Mouse (Mus musculus) midbrain, postnatal 0 days (tissue): ENCODE results near the gene Lpin1. TPM values are rescaled to one million over a fixed set of nuclear protein-coding genes. Genes with fewer than 3 reads are reported as not detected.

Experiments used
- ATAC-seq: fragments of 200-750 bp; cut with Nextera tagmentation; 2 replicates; pipeline ENCODE4 v1.8.0; 2017; ENCODE audit warnings: moderate number of reproducible peaks, mild to moderate bottlenecking, moderate TSS enrichment, moderate library complexity; ENCODE audit not compliant: low FRiP score
- DNase-seq: peaks from one replicate; pipeline ENCODE4 v3.0.0-alpha.2; 2015; ENCODE audit warnings: low spot score
- H3K27ac ChIP-seq: fragments of 300-500 bp; sonication (generic); 2 replicates; pipeline ENCODE4 v1.5.1; 2014; ENCODE audit warnings: low read depth, mild to moderate bottlenecking, low read length, mixed read lengths
- H3K27me3 ChIP-seq: fragments of 300-500 bp; sonication (generic); 2 replicates; pipeline ENCODE4 v1.6.1; 2014; ENCODE audit warnings: low read length, control low read depth, mixed read lengths; ENCODE audit not compliant: insufficient read depth
- H3K36me3 ChIP-seq: fragments of 300-500 bp; sonication (generic); 2 replicates; pipeline ENCODE4 v1.6.1; 2014; ENCODE audit warnings: low read length, control low read depth, mixed read lengths; ENCODE audit not compliant: insufficient read depth
- H3K4me1 ChIP-seq: fragments of 300-500 bp; sonication (generic); 2 replicates; pipeline ENCODE4 v1.6.1; 2014; ENCODE audit warnings: mild to moderate bottlenecking, control low read depth, antibody characterized with exemption, low read length, mixed read lengths; ENCODE audit not compliant: insufficient read depth
- H3K4me2 ChIP-seq: fragments of 300-500 bp; sonication (generic); 2 replicates; pipeline ENCODE4 v1.6.1; 2014; ENCODE audit warnings: low read depth, mild to moderate bottlenecking, low read length, mixed read lengths; ENCODE audit not compliant: poor library complexity, severe bottlenecking
- H3K4me3 ChIP-seq: fragments of 300-500 bp; sonication (generic); 2 replicates; pipeline ENCODE4 v1.5.1; 2014; ENCODE audit warnings: low read depth, mild to moderate bottlenecking, low read length, moderate library complexity
- H3K9ac ChIP-seq: fragments of 300-500 bp; sonication (generic); replicated peaks from 2 replicates; pipeline ENCODE4 v1.6.1; 2014; ENCODE audit warnings: mild to moderate bottlenecking, low read length, moderate library complexity, mixed read lengths; ENCODE audit not compliant: poor library complexity, severe bottlenecking
- H3K9me3 ChIP-seq: fragments of 300-500 bp; sonication (generic); 2 replicates; pipeline ENCODE4 v1.6.1; 2016; ENCODE audit warnings: low read length, control low read depth
- CTCF ChIP-seq: IDR thresholded peaks from 2 replicates; pipeline ENCODE4 v1.5.1; 2016; ENCODE audit warnings: antibody characterized with exemption, mild to moderate bottlenecking
- WGBS: fragments of 180-500 bp; shearing (Covaris S2); extraction: QIAGEN DNeasy Blood & Tissue Kit; methylation state at CpG from one replicate; pipeline ENCODE4 v1.1.7; 2014; 5-methylcytosine and 5-hydroxymethylcytosine counted together
- polyA plus RNA-seq: library from polyadenylated mRNA; unstranded; fragments of >200 nt; fragmentation: Nextera tagmentation; extraction: Ambion mirVana; gene quantifications from 2 replicates; pipeline ENCODE4 v1.2.1, GENCODE M21; 2015
- total RNA-seq: library from RNA; depleted of rRNA; stranded (reverse); fragments of >200 nt; gene quantifications from 2 replicates; pipeline ENCODE4 v1.2.3, GENCODE M21; 2014

Gene Lpin1
- total and polyA plus RNA-seq, 2 experiments from 2014 or later, result 11.6 to 21.6 TPM

- WGBS, result 62% methylated on average over 12 of the region's 12 CpGs
Observed at GRCm38 (mm10) chr12:16550983-16551454, 59.7 kb downstream of the Lpin1 start.

GRCm38 (mm10) chr12:16548824-16549375, 61.9 kb downstream of the Lpin1 start:
- Histone ChIP-seq H3K27me3 (no peaks in the 10 kb centered on the region), H3K27ac (no peak overlapping the region), H3K4me3 (no peak overlapping the region), H3K9ac (no peak overlapping the region), H3K4me1 (no peaks in the 10 kb centered on the region), H3K36me3 (peaks cover 61% of the 10 kb centered on the region), H3K9me3 (no peaks in the 10 kb centered on the region), H3K4me2 (no peak overlapping the region)
- ATAC-seq, result no peak
- TF ChIP-seq CTCF, result no peak
- peak; percentile 40 for DNase-seq
- WGBS, result 64% methylated on average over 12 of the region's 12 CpGs

More at GRCm38 (mm10) chr12:16550983-16551454, 59.7 kb downstream of the Lpin1 start:
- no peak for TF ChIP-seq CTCF
- peak; percentile 55 for DNase-seq
- Histone ChIP-seq H3K4me3 (no peak overlapping the region), H3K9ac (no peak overlapping the region), H3K27me3 (no peaks in the 10 kb centered on the region), H3K4me2 (no peak overlapping the region), H3K27ac (0 out of 2 replicates have a peak overlapping the region, but pooled peaks have one; percentile 4), H3K9me3 (no peaks in the 10 kb centered on the region), H3K4me1 (no peaks in the 10 kb centered on the region), H3K36me3 (peaks cover 47% of the 10 kb centered on the region)
- ATAC-seq, result peak; percentile 67

DNA sequence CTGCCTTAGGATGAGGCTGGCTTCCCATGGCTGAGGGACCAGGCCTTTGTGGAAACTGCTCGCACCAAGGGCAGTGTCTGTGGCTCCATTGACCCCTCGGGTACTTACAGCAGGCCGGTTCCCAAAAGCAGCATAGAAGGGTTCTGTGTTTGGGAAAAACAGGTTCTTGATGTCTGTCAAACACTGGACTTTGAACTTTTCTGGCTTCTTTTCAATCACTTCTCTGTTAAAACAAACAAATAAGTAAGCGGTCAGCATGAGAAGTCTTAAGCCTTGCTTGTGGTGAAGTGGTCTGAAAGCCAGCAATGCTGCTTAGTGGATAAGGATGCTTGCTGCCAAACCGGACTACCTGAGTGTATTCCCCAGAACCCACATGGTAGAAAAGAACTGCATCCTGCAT, 69.2 kb downstream of the Lpin1 start:
- Histone ChIP-seq H3K9me3 (no peaks in the 10 kb centered on the region), H3K36me3 (peaks cover 75% of the 10 kb centered on the region), H3K4me1 (no peaks in the 10 kb centered on the region), H3K4me2 (no peak overlapping the region), H3K4me3 (no peak overlapping the region), H3K9ac (no peak overlapping the region), H3K27ac (no peak overlapping the region), H3K27me3 (no peaks in the 10 kb centered on the region)
- WGBS, result 88% methylated on average over 5 of the region's 5 CpGs
- no peak for ATAC-seq
- no peak for TF ChIP-seq CTCF
- no peak for DNase-seq

DNA sequence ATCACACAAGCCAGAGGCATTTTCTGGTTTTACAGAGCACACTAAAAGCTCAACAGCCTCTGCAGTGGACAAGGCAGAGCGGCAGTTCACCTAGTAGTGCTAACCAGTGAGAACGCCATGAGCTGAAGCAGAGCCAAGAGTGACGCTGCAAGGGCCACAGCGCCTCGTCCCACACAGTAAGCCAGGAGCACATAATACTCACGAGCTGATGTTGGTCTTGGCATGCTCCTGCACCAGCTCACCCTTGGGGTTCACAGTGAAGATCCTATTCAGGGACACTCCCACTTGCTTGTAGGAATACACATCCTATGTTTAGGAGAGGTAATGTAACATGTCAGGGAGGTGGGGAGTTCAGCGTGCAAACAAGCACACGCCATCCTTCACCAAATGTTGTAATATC, 70.1 kb downstream of the Lpin1 start:
- Histone ChIP-seq H3K27me3 (no peaks in the 10 kb centered on the region), H3K4me3 (no peak overlapping the region), H3K36me3 (peaks cover 72% of the 10 kb centered on the region), H3K9me3 (no peaks in the 10 kb centered on the region), H3K9ac (no peak overlapping the region), H3K27ac (no peak overlapping the region), H3K4me1 (no peaks in the 10 kb centered on the region), H3K4me2 (no peak overlapping the region)
- TF ChIP-seq CTCF, result no peak
- 87% methylated on average over 8 of the region's 8 CpGs for WGBS
- DNase-seq (no peak), ATAC-seq (no peak)

- Histone ChIP-seq H3K4me2 (no peak overlapping the region), H3K27ac (no peak overlapping the region), H3K4me1 (no peaks in the 10 kb centered on the region), H3K4me3 (no peak overlapping the region), H3K36me3 (peaks cover 70% of the 10 kb centered on the region), H3K27me3 (no peaks in the 10 kb centered on the region), H3K9me3 (no peaks in the 10 kb centered on the region), H3K9ac (no peak overlapping the region)
- no peak for ATAC-seq
- DNase-seq, result no peak
- TF ChIP-seq CTCF, result no peak
- 86% methylated on average over 5 of the region's 5 CpGs for WGBS
Observed at GRCm38 (mm10) chr12:16539965-16540661, 70.7 kb downstream of the Lpin1 start.

DNA sequence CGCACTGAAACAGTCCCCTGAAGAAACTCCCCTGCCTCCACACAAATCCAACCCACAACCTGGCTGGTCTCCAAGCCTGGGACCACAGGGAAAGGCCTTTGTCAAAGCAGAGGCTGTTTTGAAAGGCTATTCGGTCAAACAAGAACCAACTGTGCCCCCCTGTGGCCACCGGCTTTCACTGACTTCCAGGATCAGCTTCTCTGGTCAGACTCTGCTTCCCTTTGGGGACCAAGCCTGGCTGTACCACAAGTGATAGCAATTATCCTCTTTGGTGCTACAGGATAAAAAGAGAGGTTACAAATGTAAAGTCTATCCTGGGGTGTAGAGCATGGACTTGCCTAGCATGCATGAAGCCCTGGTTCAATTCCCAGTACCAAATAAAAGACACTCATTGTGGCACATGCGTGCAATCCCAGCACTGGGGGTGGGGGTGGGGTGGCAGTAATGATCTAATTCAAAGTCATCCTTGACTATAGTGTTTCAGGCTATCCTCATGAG, 77.4 kb downstream of the Lpin1 start:
- no peak overlapping the region for H3K9ac ChIP-seq
- peaks cover 17% of the 10 kb centered on the region for H3K36me3 ChIP-seq
- TF ChIP-seq CTCF, result peak; percentile 89
- H3K4me1 ChIP-seq, result no peaks in the 10 kb centered on the region
- H3K27ac ChIP-seq, result peak overlapping the region; percentile 52
- 15% methylated on average over 4 of the region's 4 CpGs for WGBS
- no peaks in the 10 kb centered on the region for H3K9me3 ChIP-seq
- no peak overlapping the region for H3K4me3 ChIP-seq
- ATAC-seq, result peak; percentile 75
- no peak overlapping the region; the same call in 1 of the 2 replicates for H3K4me2 ChIP-seq
- no peaks in the 10 kb centered on the region; the same call in 1 of the 2 replicates for H3K27me3 ChIP-seq
- peak; percentile 96 for DNase-seq
